Mouse (Mus musculus): ENCODE data around the gene Kif3c.

- TF ChIP-seq RAD21 (IDR thresholded peaks at IDR 0.05; ENCODE audit: low read depth, low read length) (no peak), CTCF (conservative IDR thresholded peaks at IDR 0.05 in 1 of 2, IDR thresholded peaks at IDR 0.05 in 1 of 2; ENCODE audit: low read depth in 2 of 2, low read length in 2 of 2) (no peak), POLR2A (IDR thresholded peaks at IDR 0.05; ENCODE audit: low read depth, low read length) (no peak), NELFE (IDR thresholded peaks at IDR 0.05; ENCODE audit: low read depth, low read length) (no peak), EP300 (IDR thresholded peaks at IDR 0.05; ENCODE audit: low read length) (no peak), NRF1 (IDR thresholded peaks at IDR 0.05; ENCODE audit: low read depth, low read length) (peak; percentile 24; the same call in 1 of the 2 replicates), HCFC1 (IDR thresholded peaks at IDR 0.05; ENCODE audit: low read depth, low read length) (no peak)
Measured at GRCm38 (mm10) chr12:3344155-3344554, 20.8 kb upstream of the Kif3c start.

Data from CH12.LX (cell line).